ENCODE assay signal across 8 mouse cellular contexts in genomic region chr3:68059162-68059800, GRCm38 (mm10). TPM values are rescaled to one million over a fixed set of nuclear protein-coding genes. Genes with fewer than 3 reads are reported as not detected.
DNase-seq lines count a peak whose midpoint lies in the region; ATAC-seq and TF ChIP-seq lines count a peak whose summit lies in the region.

No protein-coding gene starts in this region.

- DNase-seq in MEL-GATA-1-ER (ENCODE audit: extremely low read depth, low read depth) (peak; percentile 12), adipocyte (ENCODE audit: low spot score) (no peak), MN1 (ENCODE audit: low spot score) (no peak)
- DNase-seq in lung, adult 2 months, result peak; percentile 17

- no peak overlapping the region for H3K4me3 ChIP-seq in intestine, postnatal 0 days (ENCODE audit: low read depth, low read length)
- H3K4me3 ChIP-seq in intestine, embryonic 15.5 days (replicated peaks), result no peak overlapping the region
- no peak overlapping the region for H3K4me3 ChIP-seq in embryonic fibroblast, embryonic 13.5 days (ENCODE audit: insufficient read depth, low read length)
- no peak overlapping the region for H3K4me3 ChIP-seq in lung, adult 2 months (replicated peaks; ENCODE audit: extremely low read depth, low read depth, low read length)

- 49% methylated on average over 2 of the region's 2 CpGs for WGBS in intestine, postnatal 0 days
- WGBS in intestine, embryonic 15.5 days, result 49% methylated on average over 2 of the region's 2 CpGs
- 51% methylated on average over 2 of the region's 2 CpGs for WGBS in lung, adult 2 months

- no peak for TF ChIP-seq POLR2A in embryonic fibroblast, embryonic 13.5 days (IDR thresholded peaks at IDR 0.05; ENCODE audit: low read depth, low read length)
- TF ChIP-seq POLR2A in lung, adult 2 months (IDR thresholded peaks at IDR 0.05; ENCODE audit: borderline replicate concordance, extremely low read depth, low read depth, low read length), result no peak

- peak; percentile 79 for TF ChIP-seq CTCF in intestine, postnatal 0 days (IDR thresholded peaks at IDR 0.05; ENCODE audit: low read depth)
- peak; percentile 51; the same call in 1 of the 2 replicates for TF ChIP-seq CTCF in embryonic fibroblast, embryonic 13.5 days (IDR thresholded peaks at IDR 0.05; ENCODE audit: borderline replicate concordance, insufficient read depth, low read length)
- TF ChIP-seq CTCF in lung, adult 2 months (IDR thresholded peaks at IDR 0.05; ENCODE audit: insufficient read depth, low read length), result peak; percentile 34

- H3K4me2 ChIP-seq in intestine, postnatal 0 days (replicated peaks; ENCODE audit: low read depth), result no peak overlapping the region
- H3K4me2 ChIP-seq in intestine, embryonic 15.5 days (replicated peaks), result no peak overlapping the region

- ATAC-seq in intestine, postnatal 0 days, result no peak
- ATAC-seq in intestine, embryonic 15.5 days, result no peak
- ATAC-seq in activated CD4-positive, CD25-positive, alpha-beta regulatory T cell, adult 4 months, result no peak

- no peaks in the 10 kb centered on the region for H3K9me3 ChIP-seq in intestine, postnatal 0 days (ENCODE audit: control insufficient read depth)
- no peaks in the 10 kb centered on the region for H3K9me3 ChIP-seq in intestine, embryonic 15.5 days

- H3K36me3 ChIP-seq in intestine, postnatal 0 days (ENCODE audit: control insufficient read depth, insufficient read depth), result no peaks in the 10 kb centered on the region
- no peaks in the 10 kb centered on the region for H3K36me3 ChIP-seq in intestine, embryonic 15.5 days

- no peak overlapping the region for H3K27ac ChIP-seq in intestine, postnatal 0 days (ENCODE audit: low read depth, low read length)
- H3K27ac ChIP-seq in intestine, embryonic 15.5 days, result no peak overlapping the region
- no peak overlapping the region for H3K27ac ChIP-seq in embryonic fibroblast, embryonic 13.5 days (ENCODE audit: insufficient read depth, low read length)

- H3K4me1 ChIP-seq in intestine, postnatal 0 days (replicated peaks; ENCODE audit: control insufficient read depth, insufficient read depth, low read length), result no peaks in the 10 kb centered on the region
- no peaks in the 10 kb centered on the region for H3K4me1 ChIP-seq in intestine, embryonic 15.5 days (replicated peaks)
- H3K4me1 ChIP-seq in embryonic fibroblast, embryonic 13.5 days (ENCODE audit: control insufficient read depth, insufficient read depth, low read length), result no peaks in the 10 kb centered on the region
- H3K4me1 ChIP-seq in lung, adult 2 months (ENCODE audit: control insufficient read depth, insufficient read depth, low read length), result no peaks in the 10 kb centered on the region

- no peak overlapping the region for H3K9ac ChIP-seq in intestine, postnatal 0 days (ENCODE audit: low read depth, low read length)
- H3K9ac ChIP-seq in intestine, embryonic 15.5 days, result no peak overlapping the region

- H3K27me3 ChIP-seq in intestine, postnatal 0 days (replicated peaks; ENCODE audit: control insufficient read depth, insufficient read depth, low read length), result no peaks in the 10 kb centered on the region
- H3K27me3 ChIP-seq in intestine, embryonic 15.5 days (replicated peaks), result no peaks in the 10 kb centered on the region

RNA-seq across cellular contexts. Expression of gene Schip1, which starts 5.3 kb away (rescaled TPM):
- 24.2 TPM in 2 replicates for polyA plus RNA-seq in intestine, postnatal 0 days (2015; fragmentation: Nextera tagmentation; extraction: Ambion mirVana)
- 42.4 and 53.6 TPM in 2 replicates for polyA plus RNA-seq in intestine, embryonic 15.5 days (2015; fragmentation: Nextera tagmentation; extraction: Ambion mirVana)
- 47.5 and 47.7 TPM in 2 replicates for polyA plus RNA-seq in embryonic fibroblast, embryonic 13.5 days (2011; ENCODE audit: insufficient read length, low read depth, missing spikeins)
- polyA plus RNA-seq in lung, adult 2 months (2012; rRNA removed), result 22.5 and 29.5 TPM in 2 replicates
- under 1 TPM in 1 of 2 experiments, not detected in 1; 0.22 TPM for polyA plus RNA-seq in activated CD4-positive, CD25-positive, alpha-beta regulatory T cell, adult 4 months (2017; shearing (Covaris generic))

Comparison
In these comparisons a context has a peak if more than half of its experiments do, and no peak if none do; other contexts are left out.
1. DNase-seq: peak in MEL-GATA-1-ER (single experiment) and lung, adult 2 months (single experiment); none in adipocyte (single experiment) and MN1 (single experiment).
2. RNA of gene Schip1, which starts 5.3 kb away (polyA plus RNA-seq): 42.4 to 53.6 TPM in intestine, embryonic 15.5 days, 47.5 to 47.7 TPM in embryonic fibroblast, embryonic 13.5 days, 22.5 to 29.5 TPM in lung, adult 2 months and 24.2 TPM in intestine, postnatal 0 days; 0.22 TPM in activated CD4-positive, CD25-positive, alpha-beta regulatory T cell, adult 4 months; every median in the first group is over 10 times any median in the second.
3. Peak in every context shown above with its lines, with median percentiles within 50 percentile points of each other: CTCF ChIP-seq.